Mouse (Mus musculus) midbrain, embryonic 16.5 days (tissue): ENCODE measurements around the gene Tespa1. TPM values are rescaled to one million over a fixed set of nuclear protein-coding genes. Genes with fewer than 3 reads are reported as not detected.
"Not testable (repeated sequence)": the region's sequence is repeated elsewhere in the genome, so short reads cannot be mapped to it uniquely, and the experiment has no call there.

Experiments used
- ATAC-seq: fragments of 200-750 bp; cut with Nextera tagmentation; 2 replicates; pipeline ENCODE4 v1.8.0; 2017; ENCODE audit warnings: moderate TSS enrichment
- H3K27ac ChIP-seq: fragments of 300-500 bp; sonication (generic); 2 replicates; pipeline ENCODE4 v1.5.1; 2014; ENCODE audit warnings: mild to moderate bottlenecking, low read length, mixed read lengths
- H3K27me3 ChIP-seq: fragments of 300-500 bp; sonication (generic); 2 replicates; pipeline ENCODE4 v1.6.1; 2014; ENCODE audit warnings: low read depth, low read length, mixed read lengths; ENCODE audit not compliant: control insufficient read depth, insufficient read depth
- H3K36me3 ChIP-seq: fragments of 300-500 bp; sonication (generic); 2 replicates; pipeline ENCODE4 v1.6.1; 2014; ENCODE audit warnings: mild to moderate bottlenecking, low read length, moderate library complexity, mixed read lengths; ENCODE audit not compliant: control insufficient read depth, insufficient read depth
- H3K4me1 ChIP-seq: fragments of 300-500 bp; sonication (generic); 2 replicates; pipeline ENCODE4 v1.6.1; 2014; ENCODE audit warnings: mild to moderate bottlenecking, low read length, mixed read lengths; ENCODE audit not compliant: control insufficient read depth, insufficient read depth
- H3K4me2 ChIP-seq: fragments of 300-500 bp; sonication (generic); 2 replicates; pipeline ENCODE4 v1.6.1; 2014; ENCODE audit warnings: mild to moderate bottlenecking, low read length, mixed read lengths
- H3K4me3 ChIP-seq: fragments of 300-500 bp; sonication (generic); 2 replicates; pipeline ENCODE4 v1.5.1; 2014; ENCODE audit warnings: low read depth, mild to moderate bottlenecking, low read length, moderate library complexity, mixed read lengths
- H3K9ac ChIP-seq: fragments of 300-500 bp; sonication (generic); 2 replicates; pipeline ENCODE4 v1.6.1; 2014; ENCODE audit warnings: low read depth, low read length, mixed read lengths
- H3K9me3 ChIP-seq: fragments of 300-500 bp; sonication (generic); replicated peaks from 2 replicates; pipeline ENCODE4 v1.6.1; 2014; ENCODE audit warnings: mild to moderate bottlenecking, low read length, mixed read lengths; ENCODE audit not compliant: control insufficient read depth, poor library complexity, severe bottlenecking
- WGBS: fragments of 180-500 bp; shearing (Covaris S2); extraction: QIAGEN DNeasy Blood & Tissue Kit; methylation state at CpG from one replicate; pipeline ENCODE4 v1.1.7; 2014; 5-methylcytosine and 5-hydroxymethylcytosine counted together
- polyA plus RNA-seq: library from polyadenylated mRNA; unstranded; fragments of >200 nt; fragmentation: Nextera tagmentation; extraction: Ambion mirVana; gene quantifications from 2 replicates; pipeline ENCODE4 v1.2.1, GENCODE M21; 2015

The Tespa1 gene
- polyA plus RNA-seq, 1 experiment from 2014 or later = not detected

GRCm38 (mm10) chr10:130371644-130372043, 49.0 kb downstream of the Tespa1 start:
- no peak for ATAC-seq
- H3K27me3 ChIP-seq = no peaks in the 10 kb centered on the region
- H3K9me3 ChIP-seq = no peaks in the 10 kb centered on the region
- no peaks in the 10 kb centered on the region for H3K36me3 ChIP-seq
- H3K27ac ChIP-seq = no peak overlapping the region
- H3K9ac ChIP-seq = no peak overlapping the region
- H3K4me3 ChIP-seq = no peak overlapping the region
- no peaks in the 10 kb centered on the region for H3K4me1 ChIP-seq
- no peak overlapping the region for H3K4me2 ChIP-seq
- WGBS = 53% methylated on average over 1 of the region's 1 CpGs

GRCm38 (mm10) chr10:130372491-130373173, 50.0 kb downstream of the Tespa1 start:
- no peak overlapping the region for H3K27ac ChIP-seq
- WGBS = 82% methylated on average over 2 of the region's 2 CpGs
- no peaks in the 10 kb centered on the region for H3K4me1 ChIP-seq
- no peaks in the 10 kb centered on the region for H3K9me3 ChIP-seq
- no peaks in the 10 kb centered on the region for H3K27me3 ChIP-seq
- H3K4me2 ChIP-seq = no peak overlapping the region
- no peak for ATAC-seq
- no peak overlapping the region for H3K4me3 ChIP-seq
- no peak overlapping the region for H3K9ac ChIP-seq
- H3K36me3 ChIP-seq = no peaks in the 10 kb centered on the region

GRCm38 (mm10) chr10:130375145-130375544, 52.5 kb downstream of the Tespa1 start:
- Histone ChIP-seq H3K4me2 (no peak overlapping the region), H3K9me3 (no peaks in the 10 kb centered on the region), H3K27ac (no peak overlapping the region), H3K36me3 (no peaks in the 10 kb centered on the region), H3K4me1 (no peaks in the 10 kb centered on the region), H3K4me3 (no peak overlapping the region), H3K27me3 (no peaks in the 10 kb centered on the region), H3K9ac (no peak overlapping the region)
- WGBS = 79% methylated on average over 2 of the region's 2 CpGs
- no peak for ATAC-seq

DNA sequence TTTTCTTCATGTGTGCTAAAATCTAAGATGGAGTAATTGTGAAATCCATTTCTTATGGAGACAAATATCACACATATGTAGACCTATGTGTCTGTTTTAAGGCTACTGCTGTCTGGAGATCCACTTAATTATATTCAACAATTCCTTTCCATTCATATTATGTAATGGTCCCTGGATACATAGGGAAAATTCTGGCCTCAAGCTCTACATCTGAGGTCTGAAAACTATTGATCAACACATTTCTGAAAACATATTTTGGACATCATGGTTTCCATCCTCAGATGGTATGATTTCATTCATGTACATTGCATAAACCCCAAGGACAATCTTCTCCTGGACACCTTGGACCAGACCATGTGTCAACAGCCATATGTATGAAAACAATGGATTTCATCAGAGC, 71.6 kb downstream of the Tespa1 start, which contains the start of gene Vmn2r84:
Gene Vmn2r84, minus strand, starts transcription at position 101 of the 400 bp plus-strand sequence.
- H3K27ac ChIP-seq = no peak within 1 kb of the TSS
- no peaks in the 10 kb centered on the region for H3K4me1 ChIP-seq
- no peaks in the 10 kb centered on the region for H3K27me3 ChIP-seq
- no peak within 1 kb of the TSS for H3K4me3 ChIP-seq
- H3K4me2 ChIP-seq = no peak within 1 kb of the TSS
- H3K9me3 ChIP-seq = no peaks in the 10 kb centered on the region
- no peak within 1 kb of the TSS for H3K9ac ChIP-seq
- ATAC-seq = no peak
- no peaks in the 10 kb centered on the region for H3K36me3 ChIP-seq

- not testable (repeated sequence) for ATAC-seq
These were observed 89.6 kb downstream of the Tespa1 start for GRCm38 (mm10) chr10:130412167-130412698.

More at GRCm38 (mm10) chr10:130412167-130412698, 89.6 kb downstream of the Tespa1 start:
- 78% methylated on average over 20 of the region's 35 CpGs for WGBS
- H3K4me2 ChIP-seq, H3K27me3 ChIP-seq, H3K9ac ChIP-seq, H3K27ac ChIP-seq, H3K4me3 ChIP-seq, H3K36me3 ChIP-seq, H3K9me3 ChIP-seq, H3K4me1 ChIP-seq: not testable (repeated sequence)

Other genes with a start within 250 kb of the Tespa1 start
- not detected in 2 replicates for gene Olfr823, start 207.5 kb upstream of the Tespa1 start, polyA plus RNA-seq
- not detected in 2 replicates for gene Olfr824, start 192.9 kb upstream of the Tespa1 start, polyA plus RNA-seq
- not detected in 2 replicates for gene Olfr825, start 156.1 kb upstream of the Tespa1 start, polyA plus RNA-seq
- gene Olfr826, start 138.7 kb upstream of the Tespa1 start, polyA plus RNA-seq = not detected in 2 replicates
- gene Olfr827, start 108.5 kb upstream of the Tespa1 start, polyA plus RNA-seq = not detected in 2 replicates
- 1.9 and 2.8 TPM in 2 replicates for gene Neurod4, start 42.6 kb upstream of the Tespa1 start, polyA plus RNA-seq
- gene Vmn2r84, start 71.5 kb downstream of the Tespa1 start, polyA plus RNA-seq = 0.03 and 0.05 TPM in 2 replicates
- not detected in 2 replicates for gene Vmn2r85, start 106.8 kb downstream of the Tespa1 start, polyA plus RNA-seq
- 0.05 and 0.11 TPM in 2 replicates for gene Vmn2r86, start 133.2 kb downstream of the Tespa1 start, polyA plus RNA-seq
- gene Vmn2r87, start 174.5 kb downstream of the Tespa1 start, polyA plus RNA-seq = 0.09 and 0.13 TPM in 2 replicates